Mouse (Mus musculus): ENCODE results near the gene 5730522E02Rik. TPM values are rescaled to one million over a fixed set of nuclear protein-coding genes. Genes with fewer than 3 reads are reported as not detected.

5730522E02Rik gene
- polyA plus RNA-seq, 1 experiment, result not detected

GRCm38 (mm10) chr11:25940716-25941294, 269.8 kb downstream of the 5730522E02Rik start:
- Histone ChIP-seq H3K36me3 (ENCODE audit: control insufficient read depth, insufficient read depth) (no peaks in the 10 kb centered on the region), H3ac (ENCODE audit: control insufficient read depth, insufficient read length) (no peak overlapping the region)
- TF ChIP-seq MAX (IDR thresholded peaks at IDR 0.05; ENCODE audit: low read depth), result no peak
- no peak for TF ChIP-seq MYOG (IDR thresholded peaks at IDR 0.05; ENCODE audit: control insufficient read depth in 1 of 3, insufficient read depth in 1 of 3, insufficient read length in 2 of 3, low read depth in 2 of 3)
- no peak for TF ChIP-seq E2F4 (IDR thresholded peaks at IDR 0.05; ENCODE audit: insufficient read depth)
- no peak for TF ChIP-seq SRF (IDR thresholded peaks at IDR 0.05; ENCODE audit: control insufficient read depth, insufficient read length, low read depth)
- no peak for TF ChIP-seq CEBPB (IDR thresholded peaks at IDR 0.05; ENCODE audit: insufficient read depth, poor library complexity, severe bottlenecking)
- TF ChIP-seq USF1 (IDR thresholded peaks at IDR 0.05; ENCODE audit: low read depth), result no peak
- no peak for TF ChIP-seq TCF12 (IDR thresholded peaks at IDR 0.05; ENCODE audit: insufficient read depth, poor library complexity, severe bottlenecking)
- no peak for TF ChIP-seq TCF3 (IDR thresholded peaks at IDR 0.05; ENCODE audit: insufficient read length, low read depth)

GRCm38 (mm10) chr11:25926267-25926666, 284.3 kb downstream of the 5730522E02Rik start:
- Histone ChIP-seq H3ac (ENCODE audit: control insufficient read depth, insufficient read length) (no peak overlapping the region), H3K36me3 (ENCODE audit: control insufficient read depth, insufficient read depth) (no peaks in the 10 kb centered on the region), H3K4me3 (no peak overlapping the region), H3K27me3 (ENCODE audit: control insufficient read depth, insufficient read depth, insufficient read length) (no peaks in the 10 kb centered on the region), H3K79me2 (ENCODE audit: control insufficient read depth, insufficient read depth) (no peaks in the 10 kb centered on the region), H3K4me2 (ENCODE audit: low read depth) (no peak overlapping the region)
- no peak for TF ChIP-seq SRF (IDR thresholded peaks at IDR 0.05; ENCODE audit: control insufficient read depth, insufficient read length, low read depth)
- no peak for TF ChIP-seq TCF3 (IDR thresholded peaks at IDR 0.05; ENCODE audit: insufficient read length, low read depth)
- no peak for TF ChIP-seq POLR2A (IDR thresholded peaks at IDR 0.05; ENCODE audit: insufficient read length, low read depth)
- no peak for TF ChIP-seq MYOD1 (IDR thresholded peaks at IDR 0.05; ENCODE audit: control insufficient read depth in 1 of 3, insufficient read length in 2 of 3, low read depth in 2 of 3)
- no peak for TF ChIP-seq TCF12 (IDR thresholded peaks at IDR 0.05; ENCODE audit: insufficient read depth, poor library complexity, severe bottlenecking)
- no peak for TF ChIP-seq MYOG (IDR thresholded peaks at IDR 0.05; ENCODE audit: control insufficient read depth in 1 of 3, insufficient read depth in 1 of 3, insufficient read length in 2 of 3, low read depth in 2 of 3)
- TF ChIP-seq MAX (IDR thresholded peaks at IDR 0.05; ENCODE audit: low read depth), result no peak
- no peak for TF ChIP-seq POLR2AphosphoS2 (IDR thresholded peaks at IDR 0.05; ENCODE audit: insufficient read length, low read depth)
- no peak for TF ChIP-seq USF1 (IDR thresholded peaks at IDR 0.05; ENCODE audit: low read depth)
- no peak for TF ChIP-seq CEBPB (IDR thresholded peaks at IDR 0.05; ENCODE audit: insufficient read depth, poor library complexity, severe bottlenecking)
- TF ChIP-seq E2F4 (IDR thresholded peaks at IDR 0.05; ENCODE audit: insufficient read depth), result no peak
- no peak for TF ChIP-seq REST (IDR thresholded peaks at IDR 0.05; ENCODE audit: insufficient read depth, insufficient read length)

More at GRCm38 (mm10) chr11:25940716-25941294, 269.8 kb downstream of the 5730522E02Rik start:
- Histone ChIP-seq H3K79me2 (ENCODE audit: control insufficient read depth, insufficient read depth) (no peaks in the 10 kb centered on the region), H3K4me3 (no peak overlapping the region), H3K4me2 (ENCODE audit: low read depth) (no peak overlapping the region), H3K27me3 (ENCODE audit: control insufficient read depth, insufficient read depth, insufficient read length) (no peaks in the 10 kb centered on the region)

- no peak overlapping the region for H3ac ChIP-seq (ENCODE audit: control insufficient read depth, insufficient read length)
- no peaks in the 10 kb centered on the region for H3K36me3 ChIP-seq (ENCODE audit: control insufficient read depth, insufficient read depth)
- no peak for TF ChIP-seq SRF (IDR thresholded peaks at IDR 0.05; ENCODE audit: control insufficient read depth, insufficient read length, low read depth)
- TF ChIP-seq USF1 (IDR thresholded peaks at IDR 0.05; ENCODE audit: low read depth), result no peak
- no peak for TF ChIP-seq POLR2AphosphoS2 (IDR thresholded peaks at IDR 0.05; ENCODE audit: insufficient read length, low read depth)
- TF ChIP-seq MAX (IDR thresholded peaks at IDR 0.05; ENCODE audit: low read depth), result no peak
- no peak for TF ChIP-seq MYOD1 (IDR thresholded peaks at IDR 0.05; ENCODE audit: control insufficient read depth in 1 of 3, insufficient read length in 2 of 3, low read depth in 2 of 3)
- TF ChIP-seq POLR2A (IDR thresholded peaks at IDR 0.05; ENCODE audit: insufficient read length, low read depth), result no peak
- TF ChIP-seq E2F4 (IDR thresholded peaks at IDR 0.05; ENCODE audit: insufficient read depth), result no peak
- no peak for TF ChIP-seq MYOG (IDR thresholded peaks at IDR 0.05; ENCODE audit: control insufficient read depth in 1 of 3, insufficient read depth in 1 of 3, insufficient read length in 2 of 3, low read depth in 2 of 3)
- no peak for TF ChIP-seq TCF3 (IDR thresholded peaks at IDR 0.05; ENCODE audit: insufficient read length, low read depth)
- no peak for TF ChIP-seq CEBPB (IDR thresholded peaks at IDR 0.05; ENCODE audit: insufficient read depth, poor library complexity, severe bottlenecking)
- TF ChIP-seq REST (IDR thresholded peaks at IDR 0.05; ENCODE audit: insufficient read depth, insufficient read length), result no peak
- TF ChIP-seq TCF12 (IDR thresholded peaks at IDR 0.05; ENCODE audit: insufficient read depth, poor library complexity, severe bottlenecking), result no peak
- H3K79me2 ChIP-seq (ENCODE audit: control insufficient read depth, insufficient read depth), result no peaks in the 10 kb centered on the region
- no peak overlapping the region for H3K4me2 ChIP-seq (ENCODE audit: low read depth)
- no peaks in the 10 kb centered on the region for H3K27me3 ChIP-seq (ENCODE audit: control insufficient read depth, insufficient read depth, insufficient read length)
- no peak overlapping the region for H3K4me3 ChIP-seq
Observed at GRCm38 (mm10) chr11:25902321-25902720, 308.2 kb downstream of the 5730522E02Rik start.

GRCm38 (mm10) chr11:25901666-25902065, 308.9 kb downstream of the 5730522E02Rik start:
- no peak for TF ChIP-seq MYOG (IDR thresholded peaks at IDR 0.05; ENCODE audit: control insufficient read depth in 1 of 3, insufficient read depth in 1 of 3, insufficient read length in 2 of 3, low read depth in 2 of 3)
- no peak for TF ChIP-seq POLR2AphosphoS2 (IDR thresholded peaks at IDR 0.05; ENCODE audit: insufficient read length, low read depth)
- no peak for TF ChIP-seq REST (IDR thresholded peaks at IDR 0.05; ENCODE audit: insufficient read depth, insufficient read length)
- no peak for TF ChIP-seq TCF3 (IDR thresholded peaks at IDR 0.05; ENCODE audit: insufficient read length, low read depth)
- no peak for TF ChIP-seq USF1 (IDR thresholded peaks at IDR 0.05; ENCODE audit: low read depth)
- no peak for TF ChIP-seq SRF (IDR thresholded peaks at IDR 0.05; ENCODE audit: control insufficient read depth, insufficient read length, low read depth)
- no peak for TF ChIP-seq CEBPB (IDR thresholded peaks at IDR 0.05; ENCODE audit: insufficient read depth, poor library complexity, severe bottlenecking)
- TF ChIP-seq POLR2A (IDR thresholded peaks at IDR 0.05; ENCODE audit: insufficient read length, low read depth), result no peak
- TF ChIP-seq TCF12 (IDR thresholded peaks at IDR 0.05; ENCODE audit: insufficient read depth, poor library complexity, severe bottlenecking), result no peak
- no peak for TF ChIP-seq MYOD1 (IDR thresholded peaks at IDR 0.05; ENCODE audit: control insufficient read depth in 1 of 3, insufficient read length in 2 of 3, low read depth in 2 of 3)
- H3ac ChIP-seq (ENCODE audit: control insufficient read depth, insufficient read length), result no peak overlapping the region
- no peaks in the 10 kb centered on the region for H3K79me2 ChIP-seq (ENCODE audit: control insufficient read depth, insufficient read depth)
- no peak overlapping the region for H3K4me3 ChIP-seq
- H3K27me3 ChIP-seq (ENCODE audit: control insufficient read depth, insufficient read depth, insufficient read length), result no peaks in the 10 kb centered on the region
- no peaks in the 10 kb centered on the region for H3K36me3 ChIP-seq (ENCODE audit: control insufficient read depth, insufficient read depth)
- no peak overlapping the region for H3K4me2 ChIP-seq (ENCODE audit: low read depth)

Measured in myocyte (in vitro differentiated cells).